Mouse (Mus musculus) lung, embryonic 14.5 days (tissue): ENCODE measurements around the gene Plcb4. TPM values are rescaled to one million over a fixed set of nuclear protein-coding genes. Genes with fewer than 3 reads are reported as not detected.
A peak's percentile ranks its signal among the peaks of the same experiment; 100 is the strongest.

Source experiments
- ATAC-seq: fragments of 200-750 bp; cut with Nextera tagmentation; 2 replicates; pipeline ENCODE4 v1.8.0; 2017; ENCODE audit warnings: mild to moderate bottlenecking, moderate TSS enrichment, moderate library complexity; ENCODE audit not compliant: insufficient read depth
- DNase-seq: peaks from one replicate; pipeline ENCODE4 v3.0.0-alpha.2; 2015
- H3K27ac ChIP-seq: fragments of 300-500 bp; sonication (generic); 2 replicates; pipeline ENCODE4 v1.5.1; 2014; ENCODE audit warnings: low read depth, mild to moderate bottlenecking, moderate library complexity
- H3K27me3 ChIP-seq: fragments of 300-500 bp; sonication (generic); 2 replicates; pipeline ENCODE4 v1.6.1; 2014; ENCODE audit warnings: low read length, control low read depth; ENCODE audit not compliant: insufficient read depth
- H3K36me3 ChIP-seq: fragments of 300-500 bp; sonication (generic); 2 replicates; pipeline ENCODE4 v1.6.1; 2014; ENCODE audit warnings: control low read depth; ENCODE audit not compliant: insufficient read depth
- H3K4me1 ChIP-seq: fragments of 300-500 bp; sonication (generic); 2 replicates; pipeline ENCODE4 v1.6.1; 2014; ENCODE audit warnings: antibody characterized with exemption, control low read depth; ENCODE audit not compliant: insufficient read depth
- H3K4me2 ChIP-seq: fragments of 300-500 bp; sonication (generic); 2 replicates; pipeline ENCODE4 v1.6.1; 2014; ENCODE audit warnings: mild to moderate bottlenecking
- H3K4me3 ChIP-seq: fragments of 300-500 bp; sonication (generic); 2 replicates; pipeline ENCODE4 v1.5.1; 2014; ENCODE audit warnings: low read depth, low read length
- H3K9ac ChIP-seq: fragments of 300-500 bp; sonication (generic); 2 replicates; pipeline ENCODE4 v1.6.1; 2014
- H3K9me3 ChIP-seq: fragments of 300-500 bp; sonication (generic); 2 replicates; pipeline ENCODE4 v1.6.1; 2016; ENCODE audit warnings: low read depth, low read length, control low read depth
- CTCF ChIP-seq: IDR thresholded peaks from 2 replicates; pipeline ENCODE4 v1.5.1; 2016; ENCODE audit warnings: antibody characterized with exemption, low read depth
- WGBS: fragments of 180-500 bp; shearing (Covaris S2); extraction: QIAGEN DNeasy Blood & Tissue Kit; methylation state at CpG from one replicate; pipeline ENCODE4 v1.1.7; 2014; 5-methylcytosine and 5-hydroxymethylcytosine counted together
- polyA plus RNA-seq: library from polyadenylated mRNA; unstranded; fragments of >200 nt; fragmentation: Nextera tagmentation; extraction: Ambion mirVana; gene quantifications from 2 replicates; pipeline ENCODE4 v1.2.1, GENCODE M21; 2014

Gene Plcb4
- polyA plus RNA-seq, 1 experiment from 2014 or later = 20.5 TPM

- H3K9ac ChIP-seq = no peak overlapping the region
- no peaks in the 10 kb centered on the region for H3K4me1 ChIP-seq
- peak; percentile 60 for TF ChIP-seq CTCF
- peak; percentile 85 for DNase-seq
- no peaks in the 10 kb centered on the region for H3K27me3 ChIP-seq
- H3K9me3 ChIP-seq = no peaks in the 10 kb centered on the region
- peak; percentile 28; the same call in 1 of the 2 replicates for ATAC-seq
- no peak overlapping the region for H3K4me3 ChIP-seq
- H3K36me3 ChIP-seq = no peaks in the 10 kb centered on the region
- H3K27ac ChIP-seq = no peak overlapping the region
- 69% methylated on average over 8 of the region's 8 CpGs for WGBS
- no peak overlapping the region for H3K4me2 ChIP-seq
Measured at GRCm38 (mm10) chr2:135926660-135927343, 268.0 kb downstream of the Plcb4 start.

- Histone ChIP-seq H3K36me3 (no peaks in the 10 kb centered on the region), H3K9me3 (no peaks in the 10 kb centered on the region), H3K4me1 (no peaks in the 10 kb centered on the region), H3K4me2 (no peak overlapping the region), H3K4me3 (no peak overlapping the region), H3K9ac (no peak overlapping the region), H3K27me3 (no peaks in the 10 kb centered on the region), H3K27ac (no peak overlapping the region)
- 69% methylated on average over 9 of the region's 9 CpGs for WGBS
- TF ChIP-seq CTCF = no peak
- no peak for ATAC-seq
- DNase-seq = no peak
Measured at GRCm38 (mm10) chr2:135929021-135929720, 270.4 kb downstream of the Plcb4 start.

- no peak overlapping the region for H3K27ac ChIP-seq
- WGBS = 63% methylated on average over 4 of the region's 4 CpGs
- H3K4me2 ChIP-seq = no peak overlapping the region
- DNase-seq (no peak), ATAC-seq (no peak)
- no peak overlapping the region for H3K4me3 ChIP-seq
- H3K36me3 ChIP-seq = no peaks in the 10 kb centered on the region
- no peaks in the 10 kb centered on the region for H3K27me3 ChIP-seq
- H3K9me3 ChIP-seq = no peaks in the 10 kb centered on the region
- no peak for TF ChIP-seq CTCF
- H3K9ac ChIP-seq = no peak overlapping the region
- H3K4me1 ChIP-seq = no peaks in the 10 kb centered on the region
Measured at GRCm38 (mm10) chr2:135930696-135931095, 271.9 kb downstream of the Plcb4 start.

GRCm38 (mm10) chr2:135932569-135932968 lies 273.8 kb downstream of the Plcb4 start:
- Histone ChIP-seq H3K36me3 (no peaks in the 10 kb centered on the region), H3K27ac (no peak overlapping the region), H3K27me3 (no peaks in the 10 kb centered on the region), H3K4me2 (no peak overlapping the region), H3K4me1 (no peaks in the 10 kb centered on the region), H3K9ac (no peak overlapping the region), H3K4me3 (no peak overlapping the region), H3K9me3 (no peaks in the 10 kb centered on the region)
- DNase-seq (no peak), ATAC-seq (no peak)
- no peak for TF ChIP-seq CTCF
- 86% methylated on average over 4 of the region's 4 CpGs for WGBS

GRCm38 (mm10) chr2:135936376-135936775 lies 277.6 kb downstream of the Plcb4 start:
- 65% methylated on average over 6 of the region's 6 CpGs for whole genome bisulfite sequencing
- Histone ChIP-seq H3K27ac (no peak overlapping the region), H3K4me3 (no peak overlapping the region), H3K4me1 (no peaks in the 10 kb centered on the region), H3K27me3 (no peaks in the 10 kb centered on the region), H3K36me3 (no peaks in the 10 kb centered on the region), H3K4me2 (no peak overlapping the region), H3K9me3 (no peaks in the 10 kb centered on the region), H3K9ac (no peak overlapping the region)
- ATAC-seq (no peak), DNase-seq (no peak)
- TF ChIP-seq CTCF = no peak

GRCm38 (mm10) chr2:135937646-135938045 lies 278.8 kb downstream of the Plcb4 start:
- no peaks in the 10 kb centered on the region for H3K36me3 ChIP-seq
- H3K4me1 ChIP-seq = no peaks in the 10 kb centered on the region
- no peak for ATAC-seq
- no peaks in the 10 kb centered on the region for H3K9me3 ChIP-seq
- 84% methylated on average over 6 of the region's 6 CpGs for WGBS
- no peak overlapping the region for H3K4me2 ChIP-seq
- no peak overlapping the region for H3K27ac ChIP-seq
- no peak overlapping the region for H3K4me3 ChIP-seq
- no peak for DNase-seq
- no peak overlapping the region for H3K9ac ChIP-seq
- no peak for TF ChIP-seq CTCF
- H3K27me3 ChIP-seq = no peaks in the 10 kb centered on the region

GRCm38 (mm10) chr2:135939933-135940332 lies 281.1 kb downstream of the Plcb4 start:
- H3K36me3 ChIP-seq = no peaks in the 10 kb centered on the region
- 53% methylated on average over 9 of the region's 9 CpGs for WGBS
- ATAC-seq = no peak

More at GRCm38 (mm10) chr2:135939933-135940332, 281.1 kb downstream of the Plcb4 start:
- no peak overlapping the region for H3K27ac ChIP-seq
- no peak overlapping the region for H3K4me3 ChIP-seq
- DNase-seq = no peak
- no peak overlapping the region for H3K4me2 ChIP-seq
- H3K4me1 ChIP-seq = no peaks in the 10 kb centered on the region
- no peak overlapping the region for H3K9ac ChIP-seq
- no peaks in the 10 kb centered on the region for H3K9me3 ChIP-seq
- no peaks in the 10 kb centered on the region for H3K27me3 ChIP-seq
- TF ChIP-seq CTCF = no peak
